Mouse (Mus musculus) spleen, adult 2 months (tissue): Measurements from ENCODE around the gene Nelfa. TPM values are rescaled to one million over a fixed set of nuclear protein-coding genes. Genes with fewer than 3 reads are reported as not detected.
"Not testable (repeated sequence)": the region's sequence is repeated elsewhere in the genome, so short reads cannot be mapped to it uniquely, and the experiment has no call there.

Source experiments
- DNase-seq, 2 experiments: peaks; one replicate each; pipeline versions ENCODE4 v3.0.0 to v3.0.0-alpha.2; 2012 to 2021; ENCODE audit warnings: low spot score in 2 of 2, low read depth in 1 of 2
- H3K27ac ChIP-seq: fragments of 200-500 bp; 2 replicates; pipeline ENCODE4 v1.5.1; 2012; ENCODE audit warnings: low read length, inconsistent platforms; ENCODE audit not compliant: insufficient read depth
- H3K27me3 ChIP-seq: fragments of 200-500 bp; 2 replicates; pipeline ENCODE4 v1.6.1; 2012; ENCODE audit warnings: mild to moderate bottlenecking, moderate library complexity, low read length, inconsistent platforms; ENCODE audit not compliant: control insufficient read depth, insufficient read depth
- H3K36me3 ChIP-seq: fragments of 200-500 bp; 2 replicates; pipeline ENCODE4 v1.6.1; 2012; ENCODE audit warnings: mild to moderate bottlenecking, low read length, inconsistent platforms; ENCODE audit not compliant: control insufficient read depth, insufficient read depth
- H3K4me1 ChIP-seq: fragments of 200-500 bp; 2 replicates; pipeline ENCODE4 v1.6.1; 2011; ENCODE audit warnings: inconsistent platforms; ENCODE audit not compliant: control insufficient read depth, insufficient read depth, insufficient read length
- H3K4me3 ChIP-seq: fragments of 200-500 bp; 2 replicates; pipeline ENCODE4 v1.5.1; 2011; ENCODE audit warnings: mild to moderate bottlenecking, inconsistent platforms; ENCODE audit not compliant: insufficient read depth, insufficient read length; ENCODE audit errors: extremely low read depth
- CTCF ChIP-seq: fragments of 200-500 bp; IDR thresholded peaks from 2 replicates; pipeline ENCODE4 v1.5.1; 2011; ENCODE audit warnings: mild to moderate bottlenecking, inconsistent platforms; ENCODE audit not compliant: insufficient read depth, insufficient read length, insufficient replicate concordance; ENCODE audit errors: extremely low read depth
- POLR2A ChIP-seq: fragments of 200-500 bp; IDR thresholded peaks from 2 replicates; pipeline ENCODE4 v1.6.1; 2011; ENCODE audit warnings: low read depth, low read length, inconsistent platforms
- WGBS: fragments of 180-500 bp; shearing (Covaris S2); methylation state at CpG from one replicate; pipeline ENCODE4 v1.1.7; 2018; 5-methylcytosine and 5-hydroxymethylcytosine counted together
- polyA plus RNA-seq: library from polyadenylated mRNA; depleted of rRNA; stranded (reverse); fragments of >200 nt; gene quantifications from 2 replicates; pipeline ENCODE4 v1.2.3, GENCODE M21; 2012

Nelfa gene
- polyA plus RNA-seq, 1 experiment: 29.8 TPM

GRCm38 (mm10) chr5:33954354-33954753 is 18.1 kb upstream of the Nelfa start:
- TF ChIP-seq CTCF (peak; percentile 87), POLR2A (no peak)
- Histone ChIP-seq H3K36me3 (no peaks in the 10 kb centered on the region), H3K27ac (no peak overlapping the region), H3K27me3 (no peaks in the 10 kb centered on the region), H3K4me3 (no peak overlapping the region), H3K4me1 (no peaks in the 10 kb centered on the region)
- 51% methylated on average over 10 of the region's 10 CpGs for WGBS
- DNase-seq: peak; percentile 34 to 68

- Histone ChIP-seq H3K4me1 (no peaks in the 10 kb centered on the region), H3K36me3 (no peaks in the 10 kb centered on the region), H3K4me3 (no peak overlapping the region), H3K27me3 (no peaks in the 10 kb centered on the region), H3K27ac (no peak overlapping the region)
- no peak for DNase-seq
- TF ChIP-seq POLR2A (no peak), CTCF (no peak)
- 94% methylated on average over 17 of the region's 17 CpGs for WGBS
These were observed 17.4 kb upstream of the Nelfa start for GRCm38 (mm10) chr5:33953471-33954185.

- Histone ChIP-seq H3K4me3 (no peak overlapping the region), H3K27me3 (no peaks in the 10 kb centered on the region), H3K4me1 (no peaks in the 10 kb centered on the region), H3K36me3 (no peaks in the 10 kb centered on the region), H3K27ac (no peak overlapping the region)
- 94% methylated on average over 4 of the region's 4 CpGs for WGBS
- no peak for TF ChIP-seq POLR2A
- no peak for TF ChIP-seq CTCF
- DNase-seq: no peak
These were observed 12.1 kb upstream of the Nelfa start for GRCm38 (mm10) chr5:33948314-33948713.

GRCm38 (mm10) chr5:33947035-33947434 is 10.8 kb upstream of the Nelfa start:
- 84% methylated on average over 16 of the region's 16 CpGs for WGBS
- not testable (repeated sequence) for H3K27me3 ChIP-seq

GRCm38 (mm10) chr5:33938448-33938847 is 2.2 kb upstream of the Nelfa start:
- Histone ChIP-seq H3K4me3 (no peak overlapping the region), H3K27me3 (no peaks in the 10 kb centered on the region), H3K27ac (peak overlapping the region; percentile 12; the same call in 1 of the 2 replicates), H3K4me1 (peaks cover 16% of the 10 kb centered on the region), H3K36me3 (peaks cover 2% of the 10 kb centered on the region; the same call in 1 of the 2 replicates)
- no peak; the same call in 1 of the 2 replicates for TF ChIP-seq POLR2A
- no peak for TF ChIP-seq CTCF
- 19% methylated on average over 3 of the region's 3 CpGs for WGBS
- DNase-seq: peak; percentile 65 to 88

More at GRCm38 (mm10) chr5:33947035-33947434, 10.8 kb upstream of the Nelfa start:
- H3K4me3 ChIP-seq, H3K36me3 ChIP-seq, H3K27ac ChIP-seq, DNase-seq, H3K4me1 ChIP-seq: not testable (repeated sequence)

GRCm38 (mm10) chr5:33937230-33937629 is 1.0 kb upstream of the Nelfa start:
- Histone ChIP-seq H3K27ac (no peak overlapping the region), H3K36me3 (peaks cover 2% of the 10 kb centered on the region; the same call in 1 of the 2 replicates), H3K4me1 (peaks cover 19% of the 10 kb centered on the region), H3K27me3 (no peaks in the 10 kb centered on the region), H3K4me3 (no peak overlapping the region)
- 100% methylated on average over 2 of the region's 2 CpGs for WGBS
- no peak for DNase-seq
- TF ChIP-seq POLR2A: no peak
- no peak for TF ChIP-seq CTCF

GRCm38 (mm10) chr5:33935700-33936111 is 507 bp downstream of the Nelfa start:
- peak overlapping the region; percentile 76 for H3K4me3 ChIP-seq
- no peaks in the 10 kb centered on the region for H3K27me3 ChIP-seq
- H3K27ac ChIP-seq: peak overlapping the region; percentile 85
- under 1% methylated on average over 39 of the region's 39 CpGs for WGBS
- H3K36me3 ChIP-seq: peaks cover 2% of the 10 kb centered on the region; the same call in 1 of the 2 replicates
- H3K4me1 ChIP-seq: peaks cover 19% of the 10 kb centered on the region
- DNase-seq: no peak
- TF ChIP-seq POLR2A: no peak
